Mouse (Mus musculus) urinary bladder, postnatal 0 days (tissue): ENCODE measurements around the gene F2r. TPM values are rescaled to one million over a fixed set of nuclear protein-coding genes. Genes with fewer than 3 reads are reported as not detected.

ENCODE experiments used
- polyA plus RNA-seq: library from polyadenylated mRNA; unstranded; fragments of >200 nt; fragmentation: Nextera tagmentation; extraction: Ambion mirVana; gene quantifications from 2 replicates; pipeline ENCODE4 v1.2.1, GENCODE M21; 2015

The F2r gene
- polyA plus RNA-seq, result 17.8 and 25.1 TPM in 2 replicates

DNA sequence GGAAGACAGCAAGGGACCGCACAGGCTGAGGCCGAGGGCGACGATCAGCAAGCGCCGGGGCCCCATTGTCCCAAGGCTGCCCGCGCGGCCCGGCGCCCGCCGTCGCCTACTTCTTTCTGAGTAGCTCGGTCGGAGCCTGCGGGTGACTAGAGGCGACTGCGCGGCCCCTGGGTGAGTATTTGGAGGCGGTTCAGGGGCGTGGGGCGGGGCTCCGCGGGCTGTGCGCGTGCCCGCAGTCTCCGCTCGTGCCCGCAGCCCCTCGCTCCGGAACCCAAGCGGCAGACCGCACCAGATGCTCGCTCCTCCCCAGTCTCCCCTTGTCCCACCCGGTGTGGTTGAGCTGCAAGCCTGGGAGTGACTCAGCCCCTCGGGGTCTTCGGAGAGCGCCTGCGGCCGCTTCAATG lies at the start of gene F2r:
TSS of gene F2r (minus strand) at position 179 of the 404 bp plus-strand sequence.

Other genes with a start within 250 kb of the F2r start
- gene Aggf1, start 243.1 kb downstream of the F2r start, polyA plus RNA-seq, result 15.5 and 15.8 TPM in 2 replicates
- gene Crhbp, start 173.6 kb downstream of the F2r start, polyA plus RNA-seq, result 0.47 and 1.6 TPM in 2 replicates
- gene S100z, start 139.8 kb downstream of the F2r start, polyA plus RNA-seq, result not detected in 2 replicates
- 1.6 and 1.8 TPM in 2 replicates for gene F2rl1, start 93.3 kb downstream of the F2r start, polyA plus RNA-seq
- gene F2rl2, start 78.4 kb upstream of the F2r start, polyA plus RNA-seq, result 0.16 and 0.30 TPM in 2 replicates